Mouse (Mus musculus): ENCODE measurements around the gene Mgat2. TPM values are rescaled to one million over a fixed set of nuclear protein-coding genes. Genes with fewer than 3 reads are reported as not detected.

Mgat2 gene
- polyA plus RNA-seq, 1 experiment, result 16.4 TPM

DNA sequence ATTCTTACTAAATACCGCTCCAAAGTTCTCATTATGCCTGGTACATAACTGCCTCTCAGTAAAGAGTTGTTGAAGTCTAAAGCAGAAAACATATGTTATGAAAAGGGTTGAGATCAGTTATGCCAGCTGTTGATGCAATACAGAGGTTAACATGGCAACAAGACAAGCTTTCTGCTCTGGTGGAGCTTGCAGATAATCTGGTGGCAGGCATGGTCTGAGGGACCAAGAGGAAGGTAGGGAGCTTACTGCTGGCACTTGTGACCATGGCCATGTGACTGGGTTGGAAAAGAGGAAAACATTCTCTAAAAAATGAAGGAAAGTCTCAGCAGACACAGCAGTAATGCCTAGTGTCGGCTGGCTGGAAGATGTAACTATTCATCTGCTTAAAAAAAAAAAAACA lies 12.7 kb upstream of the Mgat2 start:
- Histone ChIP-seq H3K4me1 (ENCODE audit: control insufficient read depth, insufficient read depth, low read length) (peaks cover 2% of the 10 kb centered on the region; the same call in 1 of the 2 replicates), H3K4me3 (replicated peaks; ENCODE audit: extremely low read depth, low read depth, low read length) (no peak overlapping the region)
- WGBS, result 93% methylated on average over 2 of the region's 2 CpGs
- TF ChIP-seq CTCF (IDR thresholded peaks at IDR 0.05; ENCODE audit: insufficient read depth, low read length), result no peak
- TF ChIP-seq POLR2A (IDR thresholded peaks at IDR 0.05; ENCODE audit: borderline replicate concordance, extremely low read depth, low read depth, low read length), result no peak
- DNase-seq, result no peak

DNA sequence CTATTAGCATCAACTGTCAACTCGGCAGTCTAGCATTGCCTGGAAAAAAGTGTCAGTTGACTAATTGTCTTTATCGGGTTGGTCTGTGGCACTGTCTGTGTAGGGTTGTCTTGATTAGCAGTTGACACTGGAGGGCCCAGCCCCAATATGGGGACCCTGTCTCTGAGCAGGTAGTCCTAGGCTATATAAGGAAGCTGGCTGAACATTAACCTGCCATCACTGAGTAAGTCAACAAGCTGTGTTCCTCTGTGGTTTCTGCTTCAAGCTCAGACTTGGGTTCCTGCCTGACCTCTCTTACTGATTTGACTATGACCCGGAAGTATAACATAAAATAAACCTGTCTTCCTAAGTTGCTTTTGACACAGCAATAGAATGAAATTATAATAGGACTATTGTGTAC lies 8.0 kb upstream of the Mgat2 start:
- TF ChIP-seq CTCF (IDR thresholded peaks at IDR 0.05; ENCODE audit: insufficient read depth, low read length), result no peak
- no peak for TF ChIP-seq POLR2A (IDR thresholded peaks at IDR 0.05; ENCODE audit: borderline replicate concordance, extremely low read depth, low read depth, low read length)
- WGBS, result 88% methylated on average over 3 of the region's 3 CpGs
- H3K4me1 ChIP-seq (ENCODE audit: control insufficient read depth, insufficient read depth, low read length), result no peaks in the 10 kb centered on the region

DNA sequence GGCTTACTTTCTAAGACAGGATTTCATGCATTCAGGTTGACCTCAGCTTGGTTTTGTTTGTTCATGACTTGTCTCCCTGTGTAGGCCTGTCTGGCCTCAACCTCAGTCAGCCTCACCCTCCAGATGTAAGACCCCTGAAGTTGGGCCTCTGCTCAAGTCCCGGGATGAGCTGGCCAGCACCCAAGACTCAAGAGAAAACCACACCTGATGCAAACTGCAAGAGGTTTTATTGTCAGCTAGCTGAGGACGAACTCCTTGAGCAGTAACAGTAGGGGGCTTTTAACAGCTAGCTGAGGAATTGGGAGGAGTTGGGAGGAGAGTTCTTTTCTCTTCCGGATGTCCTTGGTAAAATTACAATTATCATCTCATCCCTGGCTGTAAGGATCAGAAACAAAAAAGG lies 6.4 kb upstream of the Mgat2 start:
- TF ChIP-seq CTCF (IDR thresholded peaks at IDR 0.05; ENCODE audit: insufficient read depth, low read length), result no peak
- no peak for DNase-seq
- no peaks in the 10 kb centered on the region for H3K4me1 ChIP-seq (ENCODE audit: control insufficient read depth, insufficient read depth, low read length)
- no peak overlapping the region for H3K4me3 ChIP-seq (replicated peaks; ENCODE audit: extremely low read depth, low read depth, low read length)
- 86% methylated on average over 3 of the region's 3 CpGs for WGBS

More for the DNA sequence above, 8.0 kb upstream of the Mgat2 start:
- DNase-seq, result no peak
- H3K4me3 ChIP-seq (replicated peaks; ENCODE audit: extremely low read depth, low read depth, low read length), result no peak overlapping the region

DNA sequence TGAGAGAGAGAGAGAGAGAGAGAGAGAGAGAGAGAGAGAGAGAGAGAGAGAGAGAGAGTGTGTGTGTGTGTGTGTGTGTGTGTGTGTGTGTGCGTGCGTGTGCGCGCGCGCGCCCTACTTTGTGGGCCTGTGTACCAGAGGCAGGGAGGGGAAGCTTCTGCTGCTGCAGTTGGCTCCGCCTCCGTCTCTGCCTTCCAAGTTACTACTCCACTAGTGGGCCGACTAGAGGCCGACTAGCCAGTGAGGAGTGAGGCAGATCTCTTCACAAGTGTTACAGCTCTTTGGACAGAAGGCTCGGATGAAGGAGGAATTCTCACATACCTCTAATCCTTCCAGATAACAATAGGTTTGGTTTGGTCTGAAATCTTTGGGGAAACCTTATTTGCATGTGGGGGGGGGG lies 4.6 kb upstream of the Mgat2 start:
- no peak for TF ChIP-seq CTCF (IDR thresholded peaks at IDR 0.05; ENCODE audit: insufficient read depth, low read length)
- TF ChIP-seq POLR2A (IDR thresholded peaks at IDR 0.05; ENCODE audit: borderline replicate concordance, extremely low read depth, low read depth, low read length), result no peak
- H3K4me1 ChIP-seq (ENCODE audit: control insufficient read depth, insufficient read depth, low read length), result no peaks in the 10 kb centered on the region
- no peak for DNase-seq
- WGBS, result 53% methylated on average over 11 of the region's 12 CpGs
- H3K4me3 ChIP-seq (replicated peaks; ENCODE audit: extremely low read depth, low read depth, low read length), result no peak overlapping the region

DNA sequence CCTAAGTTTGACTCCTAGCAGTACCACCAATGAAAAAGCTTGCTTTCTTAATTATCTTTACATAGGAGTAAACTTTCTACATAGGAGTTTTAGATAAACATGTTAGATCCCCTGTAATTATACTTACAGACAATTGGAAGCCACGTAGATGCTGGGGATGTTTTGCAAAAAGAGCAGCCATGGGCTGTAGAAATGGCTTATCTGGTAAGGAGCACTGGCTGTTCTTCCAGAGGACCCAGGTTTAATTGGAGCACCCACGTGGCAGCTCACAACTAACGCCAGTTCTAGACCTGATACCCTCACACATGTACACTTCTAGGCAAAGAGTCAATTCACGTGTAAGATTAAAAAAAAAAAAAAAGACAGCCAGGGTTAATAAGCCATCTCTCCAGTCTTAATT lies 2.2 kb upstream of the Mgat2 start:
- no peak for DNase-seq
- 92% methylated on average over 4 of the region's 4 CpGs for WGBS
- Histone ChIP-seq H3K4me1 (ENCODE audit: control insufficient read depth, insufficient read depth, low read length) (peaks cover 8% of the 10 kb centered on the region), H3K4me3 (replicated peaks; ENCODE audit: extremely low read depth, low read depth, low read length) (no peak overlapping the region)
- TF ChIP-seq POLR2A (IDR thresholded peaks at IDR 0.05; ENCODE audit: borderline replicate concordance, extremely low read depth, low read depth, low read length), result no peak
- no peak for TF ChIP-seq CTCF (IDR thresholded peaks at IDR 0.05; ENCODE audit: insufficient read depth, low read length)

DNA sequence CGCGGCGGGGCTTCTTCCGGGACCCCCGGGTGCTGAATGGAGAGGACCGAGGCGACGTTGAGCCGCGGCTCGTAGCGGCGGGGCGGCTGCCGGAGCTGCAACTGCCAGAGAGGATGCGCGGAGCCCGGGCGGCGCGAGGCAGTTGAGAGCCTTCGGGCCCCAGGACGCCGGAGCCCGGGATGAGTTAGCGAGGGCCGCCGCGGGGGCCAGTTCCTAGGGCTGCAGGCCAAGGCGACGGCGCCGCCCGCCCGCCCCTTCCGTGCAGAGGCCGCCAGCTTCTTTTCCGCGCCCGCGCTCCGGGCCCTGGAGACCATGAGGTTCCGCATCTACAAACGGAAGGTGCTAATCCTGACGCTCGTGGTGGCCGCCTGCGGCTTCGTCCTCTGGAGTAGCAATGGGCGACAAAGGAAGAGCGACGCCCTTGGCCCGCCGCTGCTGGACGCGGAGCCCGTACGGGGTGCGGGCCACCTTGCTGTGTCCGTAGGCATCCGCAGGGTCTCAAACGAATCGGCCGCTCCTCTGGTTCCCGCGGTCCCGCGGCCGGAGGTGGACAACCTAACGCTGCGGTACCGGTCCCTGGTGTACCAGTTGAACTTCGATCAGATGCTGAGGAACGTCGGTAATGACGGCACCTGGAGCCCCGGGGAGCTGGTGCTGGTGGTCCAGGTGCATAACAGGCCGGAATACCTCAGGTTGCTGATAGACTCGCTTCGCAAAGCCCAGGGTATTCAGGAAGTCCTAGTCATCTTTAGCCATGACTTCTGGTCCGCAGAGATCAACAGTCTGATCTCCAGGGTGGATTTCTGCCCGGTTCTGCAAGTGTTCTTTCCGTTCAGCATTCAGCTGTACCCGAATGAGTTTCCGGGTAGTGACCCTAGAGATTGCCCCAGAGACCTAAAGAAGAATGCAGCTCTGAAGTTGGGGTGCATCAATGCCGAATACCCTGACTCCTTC lies 662 bp downstream of the Mgat2 start:
- DNase-seq, result no peak
- Histone ChIP-seq H3K4me3 (replicated peaks; ENCODE audit: extremely low read depth, low read depth, low read length) (peak overlapping the region; percentile 98), H3K4me1 (ENCODE audit: control insufficient read depth, insufficient read depth, low read length) (peaks cover 13% of the 10 kb centered on the region)
- TF ChIP-seq CTCF (IDR thresholded peaks at IDR 0.05; ENCODE audit: insufficient read depth, low read length), result no peak
- no peak for TF ChIP-seq POLR2A (IDR thresholded peaks at IDR 0.05; ENCODE audit: borderline replicate concordance, extremely low read depth, low read depth, low read length)
- WGBS, result 1% methylated on average over 86 of the region's 86 CpGs

DNA sequence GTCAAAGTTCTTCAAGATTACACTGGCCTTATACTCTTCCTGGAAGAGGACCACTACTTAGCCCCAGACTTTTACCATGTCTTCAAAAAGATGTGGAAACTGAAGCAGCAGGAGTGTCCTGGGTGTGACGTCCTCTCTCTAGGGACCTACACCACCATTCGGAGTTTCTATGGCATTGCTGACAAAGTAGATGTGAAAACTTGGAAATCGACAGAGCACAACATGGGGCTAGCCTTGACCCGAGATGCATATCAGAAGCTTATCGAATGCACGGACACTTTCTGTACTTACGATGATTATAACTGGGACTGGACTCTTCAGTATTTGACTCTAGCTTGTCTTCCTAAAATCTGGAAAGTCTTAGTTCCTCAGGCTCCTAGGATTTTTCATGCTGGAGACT lies 1.4 kb downstream of the Mgat2 start:
- H3K4me1 ChIP-seq (ENCODE audit: control insufficient read depth, insufficient read depth, low read length), result peaks cover 13% of the 10 kb centered on the region
- peak overlapping the region; percentile 36 for H3K4me3 ChIP-seq (replicated peaks; ENCODE audit: extremely low read depth, low read depth, low read length)
- WGBS, result 61% methylated on average over 7 of the region's 7 CpGs
- DNase-seq, result no peak
- TF ChIP-seq POLR2A (IDR thresholded peaks at IDR 0.05; ENCODE audit: borderline replicate concordance, extremely low read depth, low read depth, low read length), result no peak
- no peak for TF ChIP-seq CTCF (IDR thresholded peaks at IDR 0.05; ENCODE audit: insufficient read depth, low read length)

DNA sequence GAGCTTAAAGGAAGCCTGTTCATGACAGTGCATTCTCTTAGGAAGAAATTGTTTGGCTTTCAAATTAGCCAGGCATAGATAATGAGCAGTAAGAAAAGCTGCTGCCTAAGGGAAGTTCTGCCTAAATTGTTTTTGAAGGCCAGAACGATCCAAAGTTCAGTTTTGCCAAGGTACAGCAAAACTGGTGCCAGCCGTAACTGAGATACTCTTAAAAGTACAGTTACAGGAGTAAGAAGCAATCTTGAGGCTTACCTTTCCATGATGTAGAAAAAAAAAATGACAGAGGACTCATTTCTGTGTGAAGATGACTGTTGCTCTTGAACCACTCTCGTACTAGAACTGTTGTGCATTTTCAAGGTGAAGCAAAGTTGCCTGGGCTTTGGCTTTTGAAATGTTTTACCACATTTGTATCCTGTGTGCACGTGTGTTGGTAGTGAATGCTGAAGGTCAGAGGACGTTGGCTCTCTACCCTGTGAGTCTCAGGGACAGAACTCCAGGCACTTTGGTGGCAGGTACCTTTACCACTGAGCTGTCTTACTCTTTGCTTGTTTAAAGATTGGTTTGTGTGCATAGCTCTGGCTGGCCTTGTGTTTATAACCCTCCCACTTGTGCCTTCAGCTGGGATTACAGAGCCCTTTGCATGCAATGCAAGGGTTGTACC lies 3.0 kb downstream of the Mgat2 start:
- H3K4me3 ChIP-seq (replicated peaks; ENCODE audit: extremely low read depth, low read depth, low read length), result no peak overlapping the region
- WGBS, result 53% methylated on average over 5 of the region's 5 CpGs
- no peak for DNase-seq
- peaks cover 13% of the 10 kb centered on the region for H3K4me1 ChIP-seq (ENCODE audit: control insufficient read depth, insufficient read depth, low read length)
- no peak for TF ChIP-seq CTCF (IDR thresholded peaks at IDR 0.05; ENCODE audit: insufficient read depth, low read length)
- no peak for TF ChIP-seq POLR2A (IDR thresholded peaks at IDR 0.05; ENCODE audit: borderline replicate concordance, extremely low read depth, low read depth, low read length)

DNA sequence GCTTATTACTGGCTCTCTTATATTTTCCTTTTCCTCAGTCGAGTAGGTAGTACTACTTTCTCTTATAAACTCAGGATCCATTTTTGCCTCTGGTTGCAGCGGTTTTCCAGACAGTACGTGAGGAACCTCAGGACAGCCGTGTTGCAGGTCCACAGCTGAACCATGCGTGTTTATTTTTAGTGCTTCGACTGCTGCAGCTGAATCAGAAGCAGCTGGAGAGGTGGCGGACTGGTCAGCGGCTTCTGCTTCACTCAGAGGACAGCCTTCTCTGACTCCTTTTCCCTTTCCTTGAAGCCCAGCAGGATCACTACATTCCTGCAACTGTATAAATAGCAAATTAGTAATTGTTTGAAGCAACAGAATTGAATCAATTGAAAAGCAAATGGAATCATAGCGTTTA lies 6.1 kb downstream of the Mgat2 start:
- H3K4me3 ChIP-seq (replicated peaks; ENCODE audit: extremely low read depth, low read depth, low read length), result no peak overlapping the region
- peaks cover 11% of the 10 kb centered on the region for H3K4me1 ChIP-seq (ENCODE audit: control insufficient read depth, insufficient read depth, low read length)
- 87% methylated on average over 9 of the region's 9 CpGs for WGBS
- no peak for TF ChIP-seq POLR2A (IDR thresholded peaks at IDR 0.05; ENCODE audit: borderline replicate concordance, extremely low read depth, low read depth, low read length)
- TF ChIP-seq CTCF (IDR thresholded peaks at IDR 0.05; ENCODE audit: insufficient read depth, low read length), result no peak
- DNase-seq, result no peak

DNA sequence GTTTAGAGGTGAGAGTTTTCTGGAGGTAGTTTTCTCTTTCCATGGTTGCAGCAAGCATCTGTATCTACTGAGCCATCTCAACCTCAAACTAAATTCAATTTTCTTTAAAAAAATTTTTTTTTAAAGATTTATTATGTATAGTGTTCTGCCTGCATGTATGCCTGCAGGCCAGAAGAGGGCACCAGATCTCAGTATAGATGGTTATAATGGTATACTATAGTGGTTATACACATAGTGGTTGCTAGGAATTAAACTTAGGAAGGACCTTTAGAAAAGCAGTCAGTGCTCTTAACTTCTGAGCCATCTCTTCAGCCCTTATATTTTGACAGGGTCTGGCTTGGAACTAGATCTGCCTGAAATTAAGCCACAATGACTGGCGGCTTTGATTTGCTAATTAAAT lies 6.6 kb downstream of the Mgat2 start:
- TF ChIP-seq CTCF (IDR thresholded peaks at IDR 0.05; ENCODE audit: insufficient read depth, low read length) (no peak), POLR2A (IDR thresholded peaks at IDR 0.05; ENCODE audit: borderline replicate concordance, extremely low read depth, low read depth, low read length) (no peak)
- peaks cover 7% of the 10 kb centered on the region for H3K4me1 ChIP-seq (ENCODE audit: control insufficient read depth, insufficient read depth, low read length)
- DNase-seq, result no peak
- H3K4me3 ChIP-seq (replicated peaks; ENCODE audit: extremely low read depth, low read depth, low read length), result no peak overlapping the region
- WGBS, result 95% methylated on average over 1 of the region's 1 CpGs
